Mouse (Mus musculus) forebrain, embryonic 12.5 days (tissue): ENCODE measurements around the gene Zyg11a. TPM values are rescaled to one million over a fixed set of nuclear protein-coding genes. Genes with fewer than 3 reads are reported as not detected.
A peak's percentile ranks its signal among the peaks of the same experiment; 100 is the strongest.

Experiments
- ATAC-seq: fragments of 200-750 bp; cut with Nextera tagmentation; 2 replicates; pipeline ENCODE4 v1.8.0; 2017; ENCODE audit warnings: moderate TSS enrichment; ENCODE audit not compliant: low FRiP score
- H3K27ac ChIP-seq: fragments of 300-500 bp; sonication (generic); 2 replicates; pipeline ENCODE4 v1.5.1; 2016; ENCODE audit warnings: mild to moderate bottlenecking
- H3K27me3 ChIP-seq: fragments of 300-500 bp; sonication (generic); 2 replicates; pipeline ENCODE4 v1.6.1; 2016; ENCODE audit warnings: mild to moderate bottlenecking
- H3K36me3 ChIP-seq: fragments of 300-500 bp; sonication (generic); replicated peaks from 2 replicates; pipeline ENCODE4 v1.6.1; 2016; ENCODE audit warnings: mild to moderate bottlenecking
- H3K4me1 ChIP-seq: fragments of 300-500 bp; sonication (generic); 2 replicates; pipeline ENCODE4 v1.6.1; 2016
- H3K4me2 ChIP-seq: fragments of 300-500 bp; sonication (generic); 2 replicates; pipeline ENCODE4 v1.6.1; 2016; ENCODE audit warnings: mild to moderate bottlenecking, moderate library complexity
- H3K4me3 ChIP-seq: fragments of 300-500 bp; sonication (generic); replicated peaks from 2 replicates; pipeline ENCODE4 v1.5.1; 2016; ENCODE audit warnings: mild to moderate bottlenecking
- H3K9ac ChIP-seq: fragments of 300-500 bp; sonication (generic); 2 replicates; pipeline ENCODE4 v1.6.1; 2016; ENCODE audit warnings: mild to moderate bottlenecking
- H3K9me3 ChIP-seq: fragments of 300-500 bp; sonication (generic); 2 replicates; pipeline ENCODE4 v1.6.1; 2016
- WGBS: fragments of 180-500 bp; shearing (Covaris S2); methylation state at CpG from one replicate; pipeline ENCODE4 v1.1.7; 2016; 5-methylcytosine and 5-hydroxymethylcytosine counted together
- polyA plus RNA-seq: library from polyadenylated mRNA; unstranded; fragments of >200 nt; fragmentation: Nextera tagmentation; extraction: Ambion mirVana; gene quantifications from 2 replicates; pipeline ENCODE4 v1.2.1, GENCODE M21; 2016

Zyg11a gene
- not detected in 2 replicates for polyA plus RNA-seq

DNA sequence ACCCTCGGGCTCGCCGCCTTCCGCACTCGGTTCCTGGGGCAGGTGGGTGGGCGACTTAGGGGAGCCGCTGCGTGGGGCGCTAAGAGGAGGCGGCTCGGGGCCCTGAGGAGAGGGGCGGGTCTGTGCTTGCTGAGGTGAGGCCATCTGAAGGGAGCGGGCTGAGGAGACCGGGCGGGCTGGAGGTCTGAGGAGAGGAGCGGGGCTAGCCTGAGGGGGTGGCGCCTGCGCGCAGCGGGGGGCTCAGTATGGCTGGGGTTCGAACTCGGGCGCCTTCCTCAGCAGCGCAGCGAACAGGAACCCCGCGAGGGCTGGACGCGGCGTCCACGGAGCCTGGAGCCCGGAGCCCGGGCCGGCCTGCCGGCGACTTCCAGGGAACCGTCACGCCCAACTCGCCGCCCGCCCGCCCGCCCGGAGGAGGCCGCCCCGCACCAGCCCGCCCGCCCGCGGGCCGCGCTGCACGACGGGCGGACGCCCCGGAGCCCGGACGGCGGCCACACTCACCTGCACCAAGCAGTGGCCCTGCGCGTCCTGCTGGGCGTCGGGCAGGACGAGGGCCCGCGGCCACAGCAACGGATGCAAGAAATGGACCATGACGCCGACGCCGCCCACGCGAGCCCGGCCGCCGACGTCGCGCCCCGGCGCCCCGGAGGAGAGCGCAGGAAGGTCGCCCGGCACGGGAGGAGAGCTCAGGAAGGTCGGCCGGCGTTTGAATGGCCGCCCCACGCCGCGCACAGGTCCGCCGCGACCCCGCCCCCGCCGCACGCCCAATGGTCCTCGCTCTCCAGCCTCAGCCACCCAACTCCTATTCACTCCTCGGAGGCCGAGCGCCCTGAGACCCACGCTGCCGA lies at the start of gene Zyg11a:
Zyg11a (minus strand) TSS at position 717 of the 848 bp plus-strand sequence.
- H3K9me3 ChIP-seq: no peaks in the 10 kb centered on the region
- no peak within 1 kb of the TSS for H3K27ac ChIP-seq
- peak within 1 kb of the TSS; percentile 61 for H3K4me2 ChIP-seq
- peaks cover 8% of the 10 kb centered on the region for H3K4me1 ChIP-seq
- no peaks in the 10 kb centered on the region for H3K36me3 ChIP-seq
- H3K9ac ChIP-seq: peak within 1 kb of the TSS; percentile 36; the same call in 1 of the 2 replicates
- no peak for ATAC-seq
- 1% methylated on average over 81 of the region's 107 CpGs for WGBS
- H3K4me3 ChIP-seq: peak within 1 kb of the TSS; percentile 45
- H3K27me3 ChIP-seq: peaks cover 58% of the 10 kb centered on the region

DNA sequence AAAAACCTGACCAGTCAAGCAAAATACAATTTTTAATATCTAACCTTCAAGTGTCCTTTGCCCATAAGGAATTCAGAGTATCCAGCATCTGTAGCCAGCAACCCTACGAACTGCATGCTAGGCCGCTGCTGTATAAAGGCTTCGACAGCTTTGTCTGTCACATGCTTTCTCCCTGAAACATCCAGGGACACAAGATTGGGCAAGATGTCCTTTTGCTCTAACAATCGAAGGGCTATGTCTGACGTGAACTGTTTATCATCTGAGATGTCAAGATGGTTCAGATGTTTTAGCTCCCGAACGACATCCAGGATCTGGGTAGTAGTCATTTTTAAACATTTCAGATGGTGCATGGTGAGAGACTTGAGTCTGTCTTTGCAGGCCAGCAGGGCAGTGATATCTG lies 47.9 kb upstream of the Zyg11a start:
- no peak for ATAC-seq
- no peaks in the 10 kb centered on the region for H3K27me3 ChIP-seq

DNA sequence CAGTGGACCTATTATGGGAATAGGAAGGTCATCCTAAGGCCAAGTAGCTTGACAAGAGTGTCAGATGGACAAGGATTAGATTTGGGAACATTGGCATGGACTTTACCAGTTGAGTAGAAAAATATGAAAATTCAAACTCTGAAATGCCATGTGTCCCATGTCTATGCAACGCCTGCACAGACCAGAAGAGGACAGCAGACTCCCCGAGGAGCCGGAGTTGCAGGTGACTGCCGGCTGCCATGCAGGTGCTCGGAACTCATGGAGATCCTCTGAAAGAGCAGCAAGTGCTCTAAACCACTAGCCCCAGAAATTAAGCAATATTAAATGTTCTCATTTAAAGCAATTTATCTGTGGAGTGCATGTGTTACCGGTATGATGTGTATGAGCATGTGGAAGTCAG lies 35.5 kb upstream of the Zyg11a start:
- Histone ChIP-seq H3K4me2 (no peak overlapping the region), H3K4me1 (no peaks in the 10 kb centered on the region), H3K36me3 (peaks cover 77% of the 10 kb centered on the region), H3K4me3 (no peak overlapping the region), H3K9me3 (no peaks in the 10 kb centered on the region), H3K27ac (no peak overlapping the region), H3K9ac (no peak overlapping the region), H3K27me3 (no peaks in the 10 kb centered on the region)
- 91% methylated on average over 6 of the region's 6 CpGs for WGBS
- no peak for ATAC-seq

More for the DNA sequence above, 47.9 kb upstream of the Zyg11a start:
- Histone ChIP-seq H3K4me2 (no peak overlapping the region), H3K9ac (no peak overlapping the region), H3K36me3 (peaks cover 28% of the 10 kb centered on the region), H3K9me3 (no peaks in the 10 kb centered on the region), H3K4me3 (no peak overlapping the region), H3K4me1 (no peaks in the 10 kb centered on the region), H3K27ac (no peak overlapping the region)
- WGBS: 95% methylated on average over 7 of the region's 7 CpGs

DNA sequence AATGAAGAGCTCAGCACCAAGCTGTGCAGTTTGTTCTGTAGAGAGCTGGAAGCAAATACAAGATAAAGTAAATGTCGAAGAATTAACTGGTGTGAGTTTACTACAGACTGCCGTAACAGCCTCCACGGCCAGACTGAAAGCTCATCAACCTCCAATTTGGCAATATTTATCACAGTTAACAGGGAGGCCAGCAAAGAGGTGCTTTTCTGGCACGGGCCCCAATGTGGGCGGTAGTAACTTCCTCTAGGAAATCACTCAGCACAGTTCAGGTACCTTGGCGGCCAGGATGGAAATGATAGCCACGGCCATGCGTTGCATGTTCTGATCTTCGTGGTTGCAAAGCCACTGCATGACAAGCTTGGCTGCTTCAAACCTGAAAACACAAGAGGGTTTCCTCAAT lies 32.7 kb upstream of the Zyg11a start:
- H3K27ac ChIP-seq: no peak overlapping the region
- peaks cover 62% of the 10 kb centered on the region for H3K36me3 ChIP-seq
- ATAC-seq: no peak

DNA sequence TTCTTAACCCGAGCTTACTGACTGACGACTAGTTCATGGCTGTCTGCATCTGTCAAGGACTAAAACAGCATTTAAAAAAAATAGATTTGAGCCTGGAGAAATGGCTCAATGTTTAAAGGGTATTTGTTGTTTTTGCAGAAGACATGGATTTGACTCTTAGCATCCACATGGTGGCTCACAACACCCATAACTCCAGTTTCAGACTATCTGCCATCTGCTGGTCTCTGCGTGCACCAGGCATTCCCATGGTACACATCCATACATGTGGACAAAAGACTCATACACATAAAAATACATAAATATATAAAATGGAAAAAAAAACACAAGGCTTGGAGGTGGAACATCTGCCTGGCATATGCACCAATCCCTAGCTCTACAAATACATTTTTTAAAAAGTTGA lies 31.5 kb upstream of the Zyg11a start:
- WGBS: 93% methylated on average over 3 of the region's 3 CpGs
- Histone ChIP-seq H3K4me3 (no peak overlapping the region), H3K9ac (no peak overlapping the region), H3K36me3 (peaks cover 63% of the 10 kb centered on the region), H3K27me3 (no peaks in the 10 kb centered on the region), H3K4me1 (no peaks in the 10 kb centered on the region), H3K9me3 (no peaks in the 10 kb centered on the region), H3K4me2 (no peak overlapping the region), H3K27ac (no peak overlapping the region)
- no peak for ATAC-seq

More for the DNA sequence above, 32.7 kb upstream of the Zyg11a start:
- Histone ChIP-seq H3K4me2 (no peak overlapping the region), H3K27me3 (no peaks in the 10 kb centered on the region), H3K9me3 (no peaks in the 10 kb centered on the region), H3K4me3 (no peak overlapping the region), H3K4me1 (no peaks in the 10 kb centered on the region), H3K9ac (no peak overlapping the region)
- 96% methylated on average over 9 of the region's 9 CpGs for WGBS

DNA sequence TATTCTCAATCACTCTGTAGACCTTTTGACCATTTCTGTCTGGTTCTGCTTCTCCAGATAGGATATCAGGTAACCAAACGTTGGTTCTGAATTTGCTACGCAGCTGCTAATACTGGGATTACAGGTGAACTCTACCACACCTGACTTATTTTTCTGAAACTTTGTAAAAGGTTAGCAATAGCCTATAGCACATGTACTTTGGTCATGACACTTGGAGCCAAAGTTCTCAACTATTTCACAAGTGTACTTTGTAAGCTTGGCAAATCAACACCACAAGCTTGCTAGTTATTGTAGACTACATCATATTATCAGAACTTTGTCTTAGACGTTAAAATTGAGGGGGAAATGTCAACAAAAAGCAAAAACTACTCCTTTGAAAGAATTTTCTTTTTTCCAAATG lies 15.8 kb upstream of the Zyg11a start:
- 95% methylated on average over 3 of the region's 3 CpGs for WGBS
- no peaks in the 10 kb centered on the region for H3K27me3 ChIP-seq
- H3K4me2 ChIP-seq: no peak overlapping the region
- no peaks in the 10 kb centered on the region for H3K9me3 ChIP-seq
- H3K4me3 ChIP-seq: no peak overlapping the region
- no peak overlapping the region for H3K9ac ChIP-seq
- peaks cover 41% of the 10 kb centered on the region for H3K36me3 ChIP-seq
- H3K27ac ChIP-seq: no peak overlapping the region
- no peaks in the 10 kb centered on the region for H3K4me1 ChIP-seq
- ATAC-seq: no peak

DNA sequence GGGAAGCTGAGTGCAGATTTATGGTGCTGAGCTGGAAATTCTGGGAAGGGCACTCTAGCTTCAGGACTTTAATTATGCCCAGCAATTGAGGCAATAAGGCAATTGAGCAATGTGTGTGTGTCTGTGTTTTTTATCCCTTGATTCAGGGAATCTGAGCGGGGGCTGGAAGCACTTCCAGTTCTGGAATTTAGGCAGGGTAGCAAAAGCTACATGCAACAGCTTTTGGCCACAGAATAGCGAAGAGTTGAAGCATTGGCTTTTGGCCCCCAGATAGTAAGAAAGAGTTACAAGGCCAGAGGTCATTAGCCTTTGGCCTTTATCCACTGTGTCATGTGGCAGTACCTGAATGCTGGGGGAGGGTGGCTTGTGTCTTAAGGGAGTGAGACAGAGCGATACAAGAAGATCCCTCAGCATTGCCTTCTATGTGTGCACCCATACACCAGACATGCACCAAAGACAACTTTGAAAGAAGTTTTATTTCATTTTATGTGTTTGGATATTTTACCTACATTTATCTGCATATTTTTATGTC lies 7.6 kb upstream of the Zyg11a start:
- H3K27ac ChIP-seq: no peak overlapping the region
- H3K4me1 ChIP-seq: no peaks in the 10 kb centered on the region
- 58% methylated on average over 3 of the region's 3 CpGs for WGBS
- peaks cover 5% of the 10 kb centered on the region; the same call in 1 of the 2 replicates for H3K27me3 ChIP-seq
- no peak overlapping the region for H3K4me2 ChIP-seq
- H3K9me3 ChIP-seq: no peaks in the 10 kb centered on the region
- no peak for ATAC-seq
- no peak overlapping the region for H3K9ac ChIP-seq
- H3K4me3 ChIP-seq: no peak overlapping the region
- H3K36me3 ChIP-seq: no peaks in the 10 kb centered on the region

DNA sequence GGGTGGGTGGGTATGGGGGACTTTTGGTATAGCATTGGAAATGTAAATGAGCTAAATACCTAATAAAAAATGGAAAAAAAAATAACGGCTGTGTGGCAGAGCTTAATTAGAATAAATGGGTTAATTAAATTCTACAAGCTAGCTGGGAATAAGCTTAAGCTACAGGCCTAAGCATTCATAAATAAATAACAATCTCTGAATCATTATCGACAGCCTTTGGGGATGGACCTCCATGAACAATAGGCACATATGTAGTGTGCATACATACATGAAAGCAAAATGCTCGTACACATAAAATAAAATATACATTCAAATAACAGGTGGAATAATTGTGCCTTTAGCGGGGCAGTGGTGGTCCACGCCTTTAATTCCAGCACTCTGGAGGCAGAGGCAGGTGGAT lies 4.7 kb upstream of the Zyg11a start:
- H3K4me3 ChIP-seq: no peak overlapping the region
- ATAC-seq: no peak
- H3K9ac ChIP-seq: no peak overlapping the region
- H3K27ac ChIP-seq: no peak overlapping the region
- no peak overlapping the region for H3K4me2 ChIP-seq
- H3K9me3 ChIP-seq: no peaks in the 10 kb centered on the region
- peaks cover 5% of the 10 kb centered on the region for H3K4me1 ChIP-seq
- H3K27me3 ChIP-seq: peaks cover 30% of the 10 kb centered on the region
- no peaks in the 10 kb centered on the region for H3K36me3 ChIP-seq
- WGBS: 87% methylated on average over 5 of the region's 5 CpGs

DNA sequence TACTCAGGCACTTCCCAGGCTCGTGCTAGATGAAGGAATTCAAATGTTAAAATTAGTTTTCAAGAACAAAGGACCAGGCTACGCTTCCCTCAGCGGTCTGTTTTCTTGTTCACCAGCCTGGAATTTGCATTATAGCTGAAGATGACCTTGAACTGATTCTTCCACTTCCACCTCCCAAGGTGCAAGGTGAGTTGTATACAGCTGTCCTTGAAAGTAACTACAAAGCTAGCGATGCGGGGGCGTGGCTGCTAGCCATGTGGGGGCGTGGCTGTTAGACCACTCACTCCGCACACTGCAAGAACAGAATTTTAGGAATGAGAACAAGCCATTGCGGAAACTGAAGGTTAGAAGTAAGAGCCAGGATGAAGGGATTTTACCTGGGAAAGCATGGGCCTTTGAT lies 1.2 kb upstream of the Zyg11a start:
- H3K36me3 ChIP-seq: no peaks in the 10 kb centered on the region
- peaks cover 8% of the 10 kb centered on the region for H3K4me1 ChIP-seq
- H3K4me3 ChIP-seq: no peak overlapping the region
- H3K4me2 ChIP-seq: no peak overlapping the region; the same call in 1 of the 2 replicates
- H3K9me3 ChIP-seq: no peaks in the 10 kb centered on the region
- ATAC-seq: no peak
- H3K27ac ChIP-seq: no peak overlapping the region
- 5% methylated on average over 9 of the region's 9 CpGs for WGBS
- no peak overlapping the region for H3K9ac ChIP-seq
- H3K27me3 ChIP-seq: peaks cover 58% of the 10 kb centered on the region

DNA sequence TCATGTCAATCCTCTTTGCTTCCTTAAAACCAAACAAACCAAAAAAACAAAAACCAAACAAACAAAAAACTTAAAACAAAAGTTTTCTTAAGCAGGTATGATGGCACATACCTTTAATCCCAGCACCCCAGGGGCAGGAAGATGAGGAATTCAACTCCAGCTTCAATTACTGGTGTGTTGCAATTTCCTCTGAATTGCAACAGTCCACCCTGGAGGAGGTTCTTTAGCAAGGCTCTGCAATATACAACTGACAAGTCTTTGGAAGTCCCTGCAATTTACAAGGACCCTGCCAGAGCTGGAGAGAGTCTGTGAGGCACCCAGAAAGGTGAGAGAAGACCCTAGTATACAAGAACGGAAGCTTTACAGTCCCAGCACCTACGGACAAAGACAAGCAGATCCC lies 4.8 kb downstream of the Zyg11a start:
- Histone ChIP-seq H3K4me1 (peaks cover 8% of the 10 kb centered on the region), H3K4me3 (no peak overlapping the region), H3K27me3 (peaks cover 33% of the 10 kb centered on the region), H3K9ac (no peak overlapping the region), H3K4me2 (no peak overlapping the region), H3K9me3 (no peaks in the 10 kb centered on the region), H3K36me3 (no peaks in the 10 kb centered on the region), H3K27ac (no peak overlapping the region)
- no peak for ATAC-seq
- WGBS: 75% methylated on average over 2 of the region's 2 CpGs

DNA sequence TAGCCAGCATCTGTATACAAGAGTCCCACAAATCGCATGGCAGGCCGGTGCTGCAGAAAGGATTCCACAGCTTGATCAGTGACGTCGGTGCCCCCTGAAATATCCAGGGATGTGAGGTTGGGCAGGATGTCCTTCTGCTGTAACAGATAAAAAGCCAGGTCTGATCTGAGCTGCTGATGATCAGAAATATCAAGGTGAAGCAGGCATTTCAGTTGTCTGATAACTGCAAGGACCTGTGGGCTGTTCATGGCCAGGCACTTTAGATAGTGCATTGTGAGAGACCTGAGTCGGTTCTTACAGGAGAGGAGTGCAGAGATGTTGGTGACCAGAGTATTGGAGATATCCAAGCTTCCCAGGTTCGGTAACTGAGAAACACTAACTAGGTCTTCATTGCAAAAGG lies 13.2 kb downstream of the Zyg11a start:
- H3K9me3 ChIP-seq: no peaks in the 10 kb centered on the region
- ATAC-seq: no peak
- H3K9ac ChIP-seq: no peak overlapping the region
- H3K4me2 ChIP-seq: no peak overlapping the region
- H3K27ac ChIP-seq: no peak overlapping the region
- no peaks in the 10 kb centered on the region for H3K36me3 ChIP-seq
- H3K4me1 ChIP-seq: no peaks in the 10 kb centered on the region
- no peak overlapping the region for H3K4me3 ChIP-seq
- 94% methylated on average over 6 of the region's 6 CpGs for WGBS
- H3K27me3 ChIP-seq: no peaks in the 10 kb centered on the region

DNA sequence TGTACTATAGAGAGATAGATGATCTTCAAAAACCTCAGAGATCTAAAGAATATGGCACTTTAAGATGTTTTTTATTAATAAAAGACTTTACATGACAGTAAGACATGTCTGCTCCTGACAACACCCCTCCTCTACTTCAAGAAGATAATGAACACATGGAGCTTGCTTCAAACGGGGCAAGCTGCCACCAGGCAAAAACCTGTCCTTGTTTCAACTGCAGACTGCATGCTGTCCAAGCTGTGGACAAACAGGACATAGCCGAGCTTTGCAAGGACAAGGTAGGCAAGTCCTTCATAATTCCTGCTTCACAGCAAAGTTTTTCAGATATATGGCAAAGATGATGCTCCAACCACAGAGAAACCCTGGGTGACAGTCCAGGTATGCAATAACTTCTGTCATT lies 18.6 kb downstream of the Zyg11a start:
- H3K4me3 ChIP-seq: no peak overlapping the region
- no peak for ATAC-seq
- no peaks in the 10 kb centered on the region for H3K36me3 ChIP-seq
- 58% methylated on average over 2 of the region's 2 CpGs for WGBS
- no peak overlapping the region for H3K27ac ChIP-seq
- H3K9me3 ChIP-seq: no peaks in the 10 kb centered on the region
- no peak overlapping the region for H3K9ac ChIP-seq
- no peaks in the 10 kb centered on the region for H3K27me3 ChIP-seq
- H3K4me2 ChIP-seq: no peak overlapping the region
- no peaks in the 10 kb centered on the region for H3K4me1 ChIP-seq
